Mouse (Mus musculus): ENCODE results near the gene Fam217b.

Fam217b gene

GRCm38 (mm10) chr2:178414261-178415149 is at the start of gene Fam217b, which contains the start of gene Ppp1r3d:
Fam217b (plus strand) TSS chr2:178414524.
Ppp1r3d (minus strand) TSS chr2:178414472.
- in situ Hi-C loops (cut with MboI, MseI): no loop called here

GRCm38 (mm10) chr2:178407053-178407815 is 7.1 kb upstream of the Fam217b start, which contains the start of gene Sycp2:
Sycp2 (minus strand) TSS chr2:178407685.
- in situ Hi-C loops (cut with MboI, MseI): no loop called here

GRCm38 (mm10) chr2:178409024-178409423 is 5.3 kb upstream of the Fam217b start:
- in situ Hi-C loops (cut with MboI, MseI): no loop called here

GRCm38 (mm10) chr2:178410286-178410685 is 4.0 kb upstream of the Fam217b start:
- in situ Hi-C loops (cut with MboI, MseI): no loop called here

GRCm38 (mm10) chr2:178412598-178412997 is 1.7 kb upstream of the Fam217b start:
- in situ Hi-C loops (cut with MboI, MseI): no loop called here

- in situ Hi-C loops (cut with MboI, MseI): no loop called here
Measured at GRCm38 (mm10) chr2:178413081-178413480, 1.2 kb upstream of the Fam217b start.

- in situ Hi-C loops (cut with MboI, MseI): no loop called here
Measured at GRCm38 (mm10) chr2:178413481-178414260, 653 bp upstream of the Fam217b start.

- in situ Hi-C loops (cut with MboI, MseI): no loop called here
Measured at GRCm38 (mm10) chr2:178415150-178415448, 775 bp downstream of the Fam217b start.

GRCm38 (mm10) chr2:178416427-178416826 is 2.1 kb downstream of the Fam217b start:
- in situ Hi-C loops (cut with MboI, MseI): no loop called here

- in situ Hi-C loops (cut with MboI, MseI): no loop called here
Measured at GRCm38 (mm10) chr2:178416970-178417369, 2.6 kb downstream of the Fam217b start.

- in situ Hi-C loops (cut with MboI, MseI): no loop called here
Measured at GRCm38 (mm10) chr2:178420576-178420975, 6.3 kb downstream of the Fam217b start.

- in situ Hi-C loops (cut with MboI, MseI): no loop called here
Measured at GRCm38 (mm10) chr2:178421603-178422002, 7.3 kb downstream of the Fam217b start.

GRCm38 (mm10) chr2:178422186-178422585 is 7.9 kb downstream of the Fam217b start:
- in situ Hi-C loops (cut with MboI, MseI): no loop called here

GRCm38 (mm10) chr2:178423223-178423622 is 8.9 kb downstream of the Fam217b start:
- in situ Hi-C loops (cut with MboI, MseI): no loop called here

GRCm38 (mm10) chr2:178426229-178426628 is 11.9 kb downstream of the Fam217b start:
- in situ Hi-C loops (cut with MboI, MseI): no loop called here

GRCm38 (mm10) chr2:178427181-178427580 is 12.9 kb downstream of the Fam217b start:
- in situ Hi-C loops (cut with MboI, MseI): no loop called here

GRCm38 (mm10) chr2:178428183-178428582 is 13.9 kb downstream of the Fam217b start:
- in situ Hi-C loops (cut with MboI, MseI): no loop called here

- in situ Hi-C loops (cut with MboI, MseI): no loop called here
Measured at GRCm38 (mm10) chr2:178428676-178429075, 14.4 kb downstream of the Fam217b start.

GRCm38 (mm10) chr2:178429426-178429825 is 15.1 kb downstream of the Fam217b start:
- in situ Hi-C loops (cut with MboI, MseI): no loop called here

GRCm38 (mm10) chr2:178430231-178430630 is 15.9 kb downstream of the Fam217b start, which contains the start of gene Cdh26:
Cdh26 (plus strand) TSS chr2:178430531.
- in situ Hi-C loops (cut with MboI, MseI): no loop called here

GRCm38 (mm10) chr2:178433495-178433894 is 19.2 kb downstream of the Fam217b start:
- in situ Hi-C loops (cut with MboI, MseI): no loop called here

- in situ Hi-C loops (cut with MboI, MseI): no loop called here
Measured at GRCm38 (mm10) chr2:178433903-178434302, 19.6 kb downstream of the Fam217b start.

All from regulatory T cell (primary cell).